Comparison of ENCODE assay signal across 8 mouse cellular contexts in the genomic region with DNA sequence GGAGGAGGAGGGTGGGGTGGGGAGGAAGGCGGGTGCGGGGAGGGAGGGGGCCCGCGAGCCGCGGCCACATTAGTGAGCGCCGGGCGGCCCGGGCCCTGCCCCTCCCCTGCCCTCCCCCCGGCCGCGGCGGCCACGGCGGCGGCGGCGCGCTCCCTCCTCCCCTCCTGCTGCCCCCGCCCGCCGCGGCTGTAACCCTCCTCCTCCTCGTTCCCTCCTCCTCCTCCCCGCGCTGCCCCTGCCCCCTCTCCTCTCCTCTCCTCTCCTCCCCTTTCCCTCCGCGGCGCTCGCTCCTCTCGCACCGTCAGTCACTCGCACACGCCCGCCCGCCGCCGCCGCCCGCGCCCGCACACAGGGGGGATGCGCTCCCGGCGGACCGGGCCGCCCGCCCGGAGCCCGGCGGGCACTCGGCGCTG. TPM values are rescaled to one million over a fixed set of nuclear protein-coding genes. Genes with fewer than 3 reads are reported as not detected.
A peak's percentile ranks its signal among the peaks of the same experiment; 100 is the strongest.
DNase-seq lines count a peak whose midpoint lies in the region; ATAC-seq and TF ChIP-seq lines count a peak whose summit lies in the region.

No protein-coding gene starts in this region.

- peak; percentile 64 for DNase-seq in c-Kit-positive CD71-positive TER-119-negative erythroid progenitor cells, embryonic 14.5 days (ENCODE audit: low read depth)
- DNase-seq in heart, postnatal 10 days: peak; percentile 87 to 89
- peak; percentile 72 to 84 for DNase-seq in layer of hippocampus, adult 18-20 months (ENCODE audit: low spot score in 2 of 2)
- peak; percentile 75 for DNase-seq in lung, adult 2 months
- DNase-seq in thymus, postnatal 14 days: peak; percentile 93

- H3K27ac ChIP-seq in forebrain, embryonic 13.5 days: peak overlapping the region; percentile 100

- intact Hi-C loops in heart, postnatal 10 days (cut with DNase I): loop anchor here (1.0 to 5.0 kb wide), 8 partner anchors 17 to 462 kb away; no protein-coding TSS in a partner anchor

- peak overlapping the region; percentile 80 for H3K4me2 ChIP-seq in forebrain, embryonic 13.5 days

- TF ChIP-seq CTCF in E14TG2a.4 (conservative IDR thresholded peaks at IDR 0.05; ENCODE audit: low read length): no peak
- TF ChIP-seq CTCF in lung, adult 2 months (IDR thresholded peaks at IDR 0.05; ENCODE audit: insufficient read depth, low read length): no peak

- peaks cover 63% of the 10 kb centered on the region for H3K4me1 ChIP-seq in E14TG2a.4 (replicated peaks; ENCODE audit: low read depth, low read length)
- H3K4me1 ChIP-seq in forebrain, embryonic 13.5 days: peaks cover 30% of the 10 kb centered on the region
- peaks cover 8% of the 10 kb centered on the region for H3K4me1 ChIP-seq in lung, adult 2 months (ENCODE audit: control insufficient read depth, insufficient read depth, low read length)

- no peaks in the 10 kb centered on the region for H3K27me3 ChIP-seq in E14TG2a.4 (ENCODE audit: insufficient read depth, low read length)
- no peaks in the 10 kb centered on the region for H3K27me3 ChIP-seq in forebrain, embryonic 13.5 days

- peaks cover 17% of the 10 kb centered on the region for H3K36me3 ChIP-seq in E14TG2a.4 (ENCODE audit: insufficient read depth, low read length)
- H3K36me3 ChIP-seq in forebrain, embryonic 13.5 days (ENCODE audit: poor library complexity, severe bottlenecking): 0 out of 2 replicates have a peak, but pooled peaks cover 3% of the 10 kb centered on the region

- H3K4me3 ChIP-seq in E14TG2a.4 (replicated peaks; ENCODE audit: low read length): peak overlapping the region; percentile 99
- H3K4me3 ChIP-seq in forebrain, embryonic 13.5 days: peak overlapping the region; percentile 98
- peak overlapping the region; percentile 73 for H3K4me3 ChIP-seq in lung, adult 2 months (replicated peaks; ENCODE audit: extremely low read depth, low read depth, low read length)

- peak; percentile 69 for ATAC-seq in forebrain, embryonic 13.5 days
- peak; percentile 65 for ATAC-seq in neutrophil, adult 5-6 weeks (ENCODE audit: extremely low read depth, insufficient number of reproducible peaks, low FRiP score, poor library complexity, severe bottlenecking)

- 0 out of 2 replicates have a peak, but pooled peaks have one; percentile 55 for TF ChIP-seq POLR2A in lung, adult 2 months (IDR thresholded peaks at IDR 0.05; ENCODE audit: borderline replicate concordance, extremely low read depth, low read depth, low read length)

- H3K9me3 ChIP-seq in E14TG2a.4 (ENCODE audit: low read length): no peaks in the 10 kb centered on the region
- H3K9me3 ChIP-seq in forebrain, embryonic 13.5 days (replicated peaks): no peaks in the 10 kb centered on the region

- H3K9ac ChIP-seq in forebrain, embryonic 13.5 days: peak overlapping the region; percentile 100

- WGBS in forebrain, embryonic 13.5 days: 0% methylated on average over 20 of the region's 54 CpGs
- WGBS in lung, adult 2 months: 0% methylated on average over 18 of the region's 54 CpGs

RNA-seq across cellular contexts. Expression of gene Sp3, which starts 0.6 kb away (rescaled TPM):
- 64.3 and 66.6 TPM in 2 replicates for polyA plus RNA-seq in forebrain, embryonic 13.5 days (2015; fragmentation: Nextera tagmentation; extraction: Ambion mirVana)
- total RNA-seq in heart, postnatal 10 days (2021): 10 to 100 TPM; 60.3 to 61.8 TPM
- total RNA-seq in layer of hippocampus, adult 18-20 months (2021): 10 to 100 TPM; 64.6 to 65.5 TPM
- polyA plus RNA-seq in lung, adult 2 months (2012; rRNA removed): 13.1 and 16.5 TPM in 2 replicates
- 249 and 279 TPM in 2 replicates for total RNA-seq in neutrophil, adult 5-6 weeks (2017)

RNA-seq across cellular contexts. Expression of gene Gm11084, which starts 6.9 kb away (rescaled TPM):
- not detected in 2 replicates for polyA plus RNA-seq in forebrain, embryonic 13.5 days (2015; fragmentation: Nextera tagmentation; extraction: Ambion mirVana)
- total RNA-seq in heart, postnatal 10 days (2021): not detected
- total RNA-seq in layer of hippocampus, adult 18-20 months (2021): not detected
- not detected in 2 replicates for polyA plus RNA-seq in lung, adult 2 months (2012; rRNA removed)
- total RNA-seq in neutrophil, adult 5-6 weeks (2017): not detected in 2 replicates

Comparison
In these comparisons a context has a peak if more than half of its experiments do, and no peak if none do; other contexts are left out.
1. Peak in every context shown above with its lines: DNase-seq, ATAC-seq, H3K4me3 ChIP-seq and H3K27ac ChIP-seq.